Mouse (Mus musculus): ENCODE data around the gene 1700001J03Rik.
"Not testable (repeated sequence)": the region's sequence is repeated elsewhere in the genome, so short reads cannot be mapped to it uniquely, and the experiment has no call there.

Gene 1700001J03Rik

GRCm38 (mm10) chr5:146185204-146185603, at the start of gene 1700001J03Rik:
Gene 1700001J03Rik (minus strand): TSS chr5:146185304.
- DNase-seq (ENCODE audit: low spot score in 2 of 2) = not testable (repeated sequence)

GRCm38 (mm10) chr5:146234336-146234735, 49.2 kb upstream of the 1700001J03Rik start:
- no peak for DNase-seq (ENCODE audit: low spot score in 2 of 2)

GRCm38 (mm10) chr5:146232816-146233215, 47.7 kb upstream of the 1700001J03Rik start:
- DNase-seq (ENCODE audit: low spot score in 2 of 2) = no peak

GRCm38 (mm10) chr5:146232056-146232675, 47.1 kb upstream of the 1700001J03Rik start:
- DNase-seq (ENCODE audit: low spot score in 2 of 2) = no peak

DNA sequence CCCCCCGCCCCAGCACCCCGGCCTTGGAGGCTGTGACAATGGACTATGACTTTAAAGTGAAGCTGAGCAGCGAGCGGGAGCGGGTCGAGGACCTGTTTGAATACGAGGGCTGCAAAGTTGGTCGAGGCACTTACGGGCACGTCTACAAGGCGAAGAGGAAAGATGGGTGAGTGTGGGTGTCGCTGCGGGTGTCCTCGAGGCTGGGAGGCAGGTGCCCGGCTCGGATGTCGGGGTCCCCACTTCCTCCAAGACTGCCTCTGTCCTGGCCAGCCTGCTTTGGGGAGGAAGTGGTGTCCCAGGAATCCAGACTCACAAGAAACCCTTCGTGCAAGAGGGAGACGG, 46.5 kb upstream of the 1700001J03Rik start:
- DNase-seq (ENCODE audit: low spot score in 2 of 2) = peak; percentile 39 to 57

GRCm38 (mm10) chr5:146230864-146231654, 46.0 kb upstream of the 1700001J03Rik start, which contains the start of gene Cdk8:
Gene Cdk8 (plus strand): TSS chr5:146231230.
- DNase-seq (ENCODE audit: low spot score in 2 of 2) = peak; percentile 95 to 97

GRCm38 (mm10) chr5:146229869-146230650, 45.0 kb upstream of the 1700001J03Rik start:
- DNase-seq (ENCODE audit: low spot score in 2 of 2) = no peak

DNA sequence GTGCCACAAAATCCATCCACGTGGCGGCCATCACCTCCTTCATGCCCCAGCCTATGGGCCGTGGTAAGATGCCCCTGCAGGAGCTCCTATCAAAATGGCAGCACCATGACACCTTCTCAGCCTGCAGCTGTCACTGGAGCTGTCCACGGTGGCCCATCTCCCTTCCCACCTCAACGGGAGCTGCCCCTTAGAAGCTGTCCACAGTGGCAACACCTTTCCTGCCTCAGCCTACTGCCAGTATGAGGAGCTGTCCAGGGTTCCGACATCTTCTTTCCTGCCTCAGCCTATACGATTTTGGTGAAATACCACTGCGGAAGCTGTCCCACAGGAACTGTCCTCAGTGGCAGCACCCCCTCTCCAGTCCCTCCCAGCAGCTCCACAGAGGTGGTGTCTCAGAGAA, 42.4 kb upstream of the 1700001J03Rik start:
- DNase-seq (ENCODE audit: low spot score in 2 of 2) = no peak

DNA sequence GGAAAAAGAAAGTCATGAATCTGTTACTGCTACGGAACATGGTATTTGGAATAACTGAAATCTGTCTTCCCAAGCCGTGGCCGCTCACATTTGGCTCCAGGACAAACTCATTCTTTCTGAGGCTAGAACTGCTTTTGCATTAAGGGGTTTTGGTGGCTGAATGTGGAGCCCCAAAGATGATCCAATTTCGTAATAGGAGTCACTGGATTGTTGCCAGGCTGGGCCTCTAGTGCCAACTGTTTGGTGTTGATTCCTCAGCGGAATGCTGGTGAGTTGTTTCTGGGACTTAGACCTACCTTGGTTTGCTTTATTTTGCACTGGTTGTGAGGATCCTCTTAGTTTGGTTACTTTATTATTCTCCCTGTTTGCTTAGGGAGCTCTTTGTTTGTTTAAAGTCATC, 38.7 kb upstream of the 1700001J03Rik start:
- DNase-seq (ENCODE audit: low spot score in 2 of 2) = peak in 1 of 2 experiments; percentile 39

DNA sequence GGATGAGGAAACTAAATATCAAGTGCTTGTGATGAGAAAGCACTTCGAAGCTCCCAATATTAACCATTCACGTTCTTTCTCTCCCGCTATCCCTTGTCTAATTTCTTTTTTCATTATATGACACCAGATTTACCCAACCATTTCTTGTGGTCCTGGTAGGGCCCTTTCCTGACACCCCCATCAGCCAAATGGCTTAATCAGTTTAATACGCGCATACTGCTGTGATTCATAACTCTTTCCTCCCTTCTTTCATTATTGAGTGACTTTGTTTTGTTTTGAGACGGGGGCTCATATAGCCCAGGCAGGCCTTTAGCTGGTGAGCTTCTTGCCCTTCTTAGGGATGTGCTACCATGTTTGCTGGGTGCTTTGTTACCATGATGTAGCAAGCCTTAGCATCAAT, 36.6 kb upstream of the 1700001J03Rik start:
- DNase-seq (ENCODE audit: low spot score in 2 of 2) = no peak

DNA sequence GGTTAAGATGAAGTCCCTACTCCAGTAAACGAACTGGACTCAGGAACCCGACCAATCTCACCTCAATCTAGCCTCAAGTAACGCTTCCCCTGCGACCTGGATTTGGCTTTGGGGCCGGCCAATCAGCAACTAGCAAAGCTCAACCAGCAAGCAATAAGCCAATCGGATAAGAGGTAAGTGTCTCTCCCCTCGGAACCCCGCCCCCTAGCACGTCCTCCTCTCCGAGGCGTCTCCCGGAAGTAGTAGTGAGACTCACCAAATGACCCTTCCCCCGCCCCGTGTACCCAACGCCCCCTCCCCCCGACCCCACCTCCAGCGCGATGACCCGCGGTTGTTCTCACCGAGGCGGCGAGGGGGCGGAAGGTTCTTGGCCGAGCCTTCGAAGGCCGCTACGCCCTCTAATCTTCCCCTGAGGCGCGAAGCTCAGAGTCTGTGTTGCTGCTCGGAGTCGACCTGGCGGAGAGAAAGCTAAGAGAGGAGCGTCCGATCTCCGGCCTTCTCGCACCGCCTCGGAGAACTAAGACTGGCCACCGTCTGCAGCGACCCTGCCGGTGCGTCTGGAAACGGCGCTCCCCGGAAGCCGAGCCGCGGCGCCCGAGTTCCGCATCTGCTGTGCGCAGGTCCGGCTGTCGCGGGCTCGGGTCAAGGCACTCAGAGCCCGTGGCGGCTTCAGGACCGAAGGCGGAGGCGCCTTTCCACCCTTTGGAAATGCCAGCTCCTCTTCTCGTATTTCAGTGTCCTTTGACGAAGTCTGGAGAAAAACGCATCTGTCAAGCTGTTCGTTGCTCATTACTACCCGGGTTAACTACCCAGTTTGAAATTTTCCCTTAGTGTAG, 36.0 kb upstream of the 1700001J03Rik start, which contains the start of gene Rnf6:
Rnf6 (minus strand) TSS at position 677 of the 836 bp plus-strand sequence.
- peak; percentile 97 to 98 for DNase-seq (ENCODE audit: low spot score in 2 of 2)

DNA sequence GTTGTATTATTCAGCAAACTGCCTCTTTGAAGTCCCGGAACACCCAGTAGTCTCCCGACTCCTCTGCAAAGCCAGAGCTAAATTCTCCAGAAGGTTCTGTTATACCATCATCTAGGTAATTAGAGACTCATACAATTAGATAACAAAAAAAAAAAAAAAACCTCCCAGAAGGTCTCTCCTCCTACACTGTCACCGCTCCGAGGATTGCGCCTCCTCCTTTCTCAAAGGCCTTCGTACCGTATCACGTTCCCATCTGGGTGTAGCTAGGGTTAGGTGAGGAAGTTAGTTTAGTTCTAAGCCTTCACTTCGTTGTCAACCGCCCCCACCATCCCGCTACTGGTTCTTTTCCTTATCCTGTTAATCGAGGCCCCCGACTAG, 35.4 kb upstream of the 1700001J03Rik start:
- no peak for DNase-seq (ENCODE audit: low spot score in 2 of 2)

DNA sequence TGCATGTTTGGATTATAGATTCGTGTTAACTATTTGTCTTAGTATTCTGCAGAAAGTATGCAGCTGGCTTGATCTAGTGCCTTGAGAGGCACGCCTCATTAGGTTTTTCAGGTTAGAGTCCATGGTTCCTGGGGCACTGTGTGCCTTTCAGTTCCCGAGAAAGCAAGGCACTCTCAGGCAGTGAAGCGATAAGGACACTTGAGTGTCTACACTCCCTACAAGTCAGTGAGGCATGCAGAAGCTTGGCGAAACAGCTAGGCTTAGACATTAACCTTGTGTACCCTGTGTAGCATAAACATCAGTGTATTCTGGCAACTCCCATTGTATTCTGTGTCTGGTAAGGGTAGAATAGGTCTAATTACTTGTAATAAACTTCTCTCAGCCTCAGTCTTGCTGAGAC, 20.4 kb upstream of the 1700001J03Rik start:
- no peak for DNase-seq (ENCODE audit: low spot score in 2 of 2)

GRCm38 (mm10) chr5:146203921-146204320, 18.8 kb upstream of the 1700001J03Rik start:
- DNase-seq (ENCODE audit: low spot score in 2 of 2) = no peak

DNA sequence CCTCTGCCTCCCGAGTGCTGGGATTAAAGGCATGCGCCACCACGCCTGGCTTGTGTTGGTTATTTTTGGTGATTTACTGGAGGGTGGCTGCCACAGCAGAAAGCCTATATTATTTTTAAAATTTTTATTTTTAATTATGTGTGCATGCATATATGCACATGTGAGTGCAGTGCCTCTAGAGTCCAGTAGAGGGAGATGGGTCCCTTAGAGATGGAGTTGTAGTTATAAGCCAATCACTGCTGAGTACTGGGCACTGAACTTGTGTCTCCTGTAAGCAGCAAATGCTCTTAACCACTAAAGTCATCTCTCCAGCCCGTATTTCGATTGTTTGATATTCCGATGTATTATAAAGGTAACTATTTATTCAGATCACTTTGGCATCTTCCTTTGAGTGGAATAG, 15.5 kb upstream of the 1700001J03Rik start:
- no peak for DNase-seq (ENCODE audit: low spot score in 2 of 2)

- DNase-seq (ENCODE audit: low spot score in 2 of 2) = no peak
Observed at GRCm38 (mm10) chr5:146199540-146199939, 14.4 kb upstream of the 1700001J03Rik start.

DNA sequence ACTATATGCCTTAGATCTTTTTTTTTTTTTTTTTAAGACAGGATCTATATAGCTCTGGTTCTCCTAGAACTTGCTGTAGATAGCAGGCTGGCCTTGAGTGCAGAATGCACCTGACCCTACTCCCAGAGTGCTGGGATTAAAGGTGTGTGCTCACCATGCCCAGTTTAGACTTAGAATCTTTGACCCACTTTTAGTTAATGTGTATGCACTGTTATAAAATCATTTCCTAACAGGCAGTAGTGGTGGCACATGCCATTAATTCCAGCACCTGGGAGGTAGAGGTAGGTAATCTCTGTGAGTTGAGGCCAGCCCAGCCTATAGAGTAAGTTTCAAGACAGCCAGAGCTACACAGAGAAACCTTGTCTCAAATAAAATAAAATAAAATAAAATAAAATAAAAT, 14.0 kb upstream of the 1700001J03Rik start:
- DNase-seq (ENCODE audit: low spot score in 2 of 2) = no peak

DNA sequence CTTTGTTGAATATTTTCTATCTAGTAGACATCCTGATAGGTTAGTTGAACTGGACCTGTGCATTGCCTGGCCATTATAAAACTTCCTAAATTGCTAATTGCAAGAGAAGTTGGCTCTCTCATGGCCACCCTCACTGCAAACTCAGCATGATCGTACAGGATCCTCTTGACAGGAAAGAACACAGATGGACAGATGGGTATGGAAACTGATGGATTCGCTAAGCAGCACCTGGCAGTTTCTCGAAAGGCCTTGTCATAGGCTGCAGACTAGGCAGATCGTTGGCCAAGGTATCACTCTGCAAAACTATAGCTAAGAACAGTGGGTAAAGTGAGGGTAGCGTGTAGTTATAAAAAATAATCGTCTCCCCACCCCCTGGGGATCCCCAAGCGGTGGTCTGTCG, 8.3 kb upstream of the 1700001J03Rik start:
- DNase-seq (ENCODE audit: low spot score in 2 of 2) = no peak

GRCm38 (mm10) chr5:146190501-146191269, 5.6 kb upstream of the 1700001J03Rik start:
- DNase-seq (ENCODE audit: low spot score in 2 of 2) = no peak

DNA sequence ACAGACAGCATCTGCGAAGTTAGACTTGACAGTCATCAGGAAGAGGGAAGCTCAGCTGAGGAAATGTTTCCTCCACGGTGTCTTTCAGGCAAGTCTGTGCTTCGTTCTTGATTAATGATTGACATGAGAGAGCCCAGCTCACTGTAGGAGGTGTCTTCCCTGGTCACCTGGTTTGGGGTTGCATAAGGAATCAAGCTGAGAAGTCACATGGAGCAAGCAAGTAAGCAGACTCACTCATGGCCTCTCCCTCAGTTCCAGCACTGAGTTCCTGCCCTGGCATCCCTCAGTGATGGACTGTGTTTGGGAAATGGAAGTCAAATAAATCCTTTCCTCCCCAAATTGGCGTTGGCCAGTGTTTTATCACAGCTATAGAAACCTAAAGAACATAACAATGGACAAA, 5.0 kb upstream of the 1700001J03Rik start:
- DNase-seq (ENCODE audit: low spot score in 2 of 2) = no peak

- DNase-seq (ENCODE audit: low spot score in 2 of 2) = no peak
Observed at GRCm38 (mm10) chr5:146188712-146189111, 3.6 kb upstream of the 1700001J03Rik start.
